Mouse (Mus musculus) lung, adult 2 months (tissue): ENCODE results near the gene Hist1h4b.

Experiments
- CTCF ChIP-seq: fragments of 200-500 bp; IDR thresholded peaks from 2 replicates; pipeline ENCODE4 v1.5.1; 2011; ENCODE audit warnings: mild to moderate bottlenecking, low read length, control low read depth; ENCODE audit not compliant: insufficient read depth
- POLR2A ChIP-seq: fragments of 200-500 bp; IDR thresholded peaks from 2 replicates; pipeline ENCODE4 v1.6.1; 2011; ENCODE audit warnings: low read depth, mild to moderate bottlenecking, control low read depth, low read length, borderline replicate concordance; ENCODE audit errors: extremely low read depth

- TF ChIP-seq CTCF (no peak), POLR2A (no peak)
These were observed 31.6 kb upstream of the Hist1h4b start for GRCm38 (mm10) chr13:23725213-23725612.
